Mouse (Mus musculus) lung, postnatal 0 days (tissue): Measurements from ENCODE around the gene Hspa12a.

Source experiments
- CTCF ChIP-seq: IDR thresholded peaks from 2 replicates; pipeline ENCODE4 v1.5.1; 2016; ENCODE audit warnings: antibody characterized with exemption, mild to moderate bottlenecking
- EP300 ChIP-seq: IDR thresholded peaks from 2 replicates; pipeline ENCODE4 v1.6.1; 2016; ENCODE audit warnings: antibody characterized with exemption, mild to moderate bottlenecking, control low read depth

GRCm38 (mm10) chr19:58980056-58980440 is 36.6 kb upstream of the Hspa12a start:
- TF ChIP-seq CTCF, result no peak
- TF ChIP-seq EP300, result no peak
